Mouse (Mus musculus) olfactory bulb, adult 2 months (tissue): ENCODE measurements around the gene Galt. TPM values are rescaled to one million over a fixed set of nuclear protein-coding genes. Genes with fewer than 3 reads are reported as not detected.
"Not testable (repeated sequence)": the region's sequence is repeated elsewhere in the genome, so short reads cannot be mapped to it uniquely, and the experiment has no call there.

ENCODE experiments used
- H3K27ac ChIP-seq: fragments of 200-500 bp; 2 replicates; pipeline ENCODE4 v1.5.1; 2012; ENCODE audit warnings: low read depth, low read length; ENCODE audit not compliant: insufficient read depth
- H3K4me1 ChIP-seq: fragments of 200-500 bp; 2 replicates; pipeline ENCODE4 v1.6.1; 2012; ENCODE audit warnings: low read length; ENCODE audit not compliant: control insufficient read depth, insufficient read depth
- H3K4me3 ChIP-seq: fragments of 200-500 bp; 2 replicates; pipeline ENCODE4 v1.5.1; 2012; ENCODE audit warnings: mild to moderate bottlenecking, low read depth, low read length, moderate library complexity; ENCODE audit not compliant: insufficient read depth
- WGBS: fragments of 180-500 bp; shearing (Covaris S2); methylation state at CpG from one replicate; pipeline ENCODE4 v1.1.7; 2018; 5-methylcytosine and 5-hydroxymethylcytosine counted together
- polyA plus RNA-seq: library from polyadenylated mRNA; stranded (reverse); fragments of >200 nt; gene quantifications from 2 replicates; pipeline ENCODE4 v1.2.4, GENCODE M21; 2012; ENCODE audit warnings: low replicate concordance; ENCODE audit not compliant: missing spikeins, insufficient read depth, insufficient read length

Galt gene
- polyA plus RNA-seq, 1 experiment: not detected

DNA sequence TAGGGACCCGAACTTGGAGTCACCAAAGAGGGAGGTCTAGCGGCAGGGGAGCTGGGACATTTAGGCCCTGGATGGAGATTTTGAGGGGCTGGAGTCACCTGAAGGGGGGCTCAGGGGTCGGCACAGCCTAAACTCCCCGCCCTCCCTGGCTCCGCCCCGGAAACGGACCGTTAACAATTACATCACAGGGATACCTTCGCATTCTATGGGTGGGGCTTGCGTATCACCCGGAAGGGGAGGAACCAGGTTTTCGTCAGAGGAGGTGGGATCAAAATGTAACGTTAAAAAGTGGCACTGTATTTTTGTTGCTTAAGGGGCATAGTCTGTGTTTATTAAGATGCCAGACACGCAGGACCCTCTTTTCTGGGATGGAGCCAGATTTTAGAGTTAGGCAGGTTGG lies 19.0 kb downstream of the Galt start, which contains the start of gene Ccl27a:
Ccl27a (minus strand) TSS at position 246 of the 400 bp plus-strand sequence.
- not testable (repeated sequence) for H3K27ac ChIP-seq, H3K4me1 ChIP-seq
- peak within 1 kb of the TSS; percentile 59 for H3K4me3 ChIP-seq
- WGBS: 5% methylated on average over 12 of the region's 14 CpGs

DNA sequence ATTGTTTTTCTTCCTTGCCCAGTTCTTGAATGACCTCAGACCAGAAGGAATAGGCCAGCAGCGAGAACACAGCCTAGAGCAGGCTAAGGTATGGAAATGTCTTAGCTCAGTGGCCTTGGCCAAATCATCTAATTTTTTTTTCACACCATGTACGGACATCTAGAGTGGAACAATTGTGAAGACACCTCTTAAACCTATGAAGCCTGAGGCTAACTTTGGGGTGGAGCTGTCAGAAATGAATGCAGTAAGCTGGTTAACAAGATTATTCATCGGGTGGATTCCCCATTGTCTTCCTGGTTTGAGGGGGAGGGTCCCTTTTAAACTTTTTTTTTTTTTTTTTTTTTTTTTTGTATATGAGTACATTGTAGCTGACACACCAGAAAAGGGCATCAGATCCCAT lies 19.5 kb downstream of the Galt start:
- 77% methylated on average over 3 of the region's 3 CpGs for WGBS
- H3K4me3 ChIP-seq, H3K4me1 ChIP-seq, H3K27ac ChIP-seq: not testable (repeated sequence)

DNA sequence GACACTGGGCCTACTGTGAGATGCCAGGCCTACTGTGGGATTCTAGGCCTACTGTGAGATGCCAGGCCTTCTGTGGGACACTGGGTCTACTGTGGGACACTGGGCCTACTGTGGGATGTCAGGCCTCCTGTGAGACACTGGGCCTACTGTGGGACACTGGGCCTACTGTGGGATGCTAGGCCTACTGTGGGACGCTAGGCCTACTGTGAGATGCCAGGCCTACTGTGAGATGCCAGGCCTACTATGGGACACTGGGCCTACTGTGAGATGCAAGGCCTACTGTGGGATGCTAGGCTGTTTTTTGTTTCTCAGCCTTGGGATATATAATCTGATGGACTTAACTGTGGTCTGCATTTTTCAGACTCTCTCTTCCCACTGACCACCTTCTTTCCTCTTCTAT lies 20.8 kb downstream of the Galt start:
- 96% methylated on average over 1 of the region's 1 CpGs for WGBS
- not testable (repeated sequence) for H3K4me1 ChIP-seq, H3K27ac ChIP-seq, H3K4me3 ChIP-seq

DNA sequence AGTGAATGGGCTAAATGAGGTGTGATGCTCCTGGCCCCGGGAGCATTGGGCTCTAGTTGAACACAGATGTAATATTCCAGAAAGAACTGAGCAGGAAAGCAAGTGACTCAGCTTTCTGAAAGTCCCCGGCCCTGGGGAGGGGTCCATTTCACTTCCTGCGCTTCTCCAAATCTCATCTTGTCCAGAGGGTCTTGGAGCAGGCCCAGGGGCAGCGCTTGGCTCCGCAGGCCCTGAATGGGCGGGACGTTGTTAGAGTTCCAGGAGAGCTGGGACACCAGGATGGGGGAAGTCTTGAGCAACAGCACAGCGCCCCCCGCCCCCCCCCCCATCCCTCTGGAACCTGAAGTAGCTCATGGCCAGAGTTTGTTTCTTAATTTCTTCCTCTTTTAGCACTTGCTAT lies 26.2 kb downstream of the Galt start:
- not testable (repeated sequence) for H3K27ac ChIP-seq, H3K4me1 ChIP-seq, H3K4me3 ChIP-seq
- 29% methylated on average over 9 of the region's 9 CpGs for WGBS

DNA sequence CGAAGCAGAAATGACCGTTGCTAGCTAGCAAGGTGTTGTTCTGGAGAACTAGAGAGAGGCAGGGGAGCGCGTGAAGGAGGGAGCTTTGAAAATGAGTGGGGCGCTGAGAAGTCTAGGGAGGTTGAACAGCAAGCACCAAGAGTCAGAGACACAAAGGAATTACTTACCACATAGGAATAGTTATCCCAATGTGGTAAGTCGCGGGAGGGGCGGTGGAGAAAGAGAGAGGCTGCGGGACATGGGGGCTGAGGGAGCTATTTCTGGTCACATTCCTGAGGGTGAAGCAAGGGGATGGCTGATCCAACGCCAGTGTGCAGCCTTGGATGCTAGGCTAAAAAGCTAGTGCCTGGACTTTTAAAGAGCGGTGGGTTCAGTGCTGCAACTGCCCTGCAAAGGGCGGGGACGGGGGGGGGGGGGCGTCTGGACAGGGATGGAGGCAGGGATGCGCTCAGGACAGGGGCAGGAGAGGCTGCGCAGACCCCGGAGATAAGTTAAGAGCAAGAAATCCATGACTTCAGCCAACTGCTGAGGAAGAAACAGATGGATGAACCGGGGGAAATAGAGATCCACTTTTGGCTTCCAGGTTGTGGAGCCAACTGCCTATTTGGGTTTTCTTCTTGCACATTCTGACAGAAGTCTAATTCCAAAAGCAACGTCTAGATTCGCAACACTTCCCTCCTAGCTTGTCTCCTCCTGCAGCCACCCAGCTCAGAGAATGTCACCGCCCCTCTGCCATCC lies 26.9 kb downstream of the Galt start:
- not testable (repeated sequence) for H3K4me3 ChIP-seq, H3K4me1 ChIP-seq, H3K27ac ChIP-seq
- WGBS: 25% methylated on average over 19 of the region's 21 CpGs

GRCm38 (mm10) chr4:41782711-41783110 lies 27.7 kb downstream of the Galt start:
- not testable (repeated sequence) for H3K4me3 ChIP-seq, H3K27ac ChIP-seq, H3K4me1 ChIP-seq
- WGBS: 68% methylated on average over 4 of the region's 4 CpGs

DNA sequence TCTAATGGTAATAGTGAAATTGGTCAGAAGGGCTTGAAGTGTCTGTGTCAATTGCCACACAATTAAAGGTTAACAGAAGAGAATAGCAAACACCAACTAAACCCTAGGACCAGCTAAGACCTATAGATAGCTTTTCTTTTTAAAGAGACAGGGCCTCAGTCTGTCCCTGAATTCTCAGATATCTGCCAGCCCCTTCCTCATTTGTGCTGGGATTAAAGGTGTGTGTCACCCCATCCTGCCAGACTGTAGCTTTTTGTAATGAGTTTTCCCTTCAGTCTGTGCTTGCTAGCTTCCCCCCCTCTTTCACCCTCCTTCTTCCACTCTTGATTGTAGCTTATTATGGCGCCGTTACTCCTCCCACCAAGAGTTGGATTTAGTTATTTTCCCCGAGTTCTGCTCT lies 28.2 kb downstream of the Galt start:
- not testable (repeated sequence) for H3K4me1 ChIP-seq, H3K4me3 ChIP-seq, H3K27ac ChIP-seq
- 27% methylated on average over 3 of the region's 3 CpGs for WGBS

Other genes with a start within 250 kb of the Galt start
- not detected in 2 replicates for gene 1110017D15Rik, start 237.9 kb upstream of the Galt start, polyA plus RNA-seq
- not detected in 2 replicates for gene Fam219a, start 185.7 kb upstream of the Galt start, polyA plus RNA-seq
- not detected in 2 replicates for gene Dnaic1, start 185.5 kb upstream of the Galt start, polyA plus RNA-seq
- not detected in 2 replicates for gene Enho, start 114.9 kb upstream of the Galt start, polyA plus RNA-seq
- not detected in 2 replicates for gene Cntfr, start 58.1 kb upstream of the Galt start, polyA plus RNA-seq
- gene Il11ra1, start 55.2 kb upstream of the Galt start, polyA plus RNA-seq: not detected in 2 replicates
- not detected in 2 replicates for gene Rpp25l, start 41.7 kb upstream of the Galt start, polyA plus RNA-seq
- gene Dctn3, start 32.1 kb upstream of the Galt start, polyA plus RNA-seq: not detected in 2 replicates
- not detected in 2 replicates for gene Arid3c, start 24.1 kb upstream of the Galt start, polyA plus RNA-seq
- gene Sigmar1, start 929 bp downstream of the Galt start, polyA plus RNA-seq: not detected in 2 replicates
- not detected in 2 replicates for gene Ccl27a, start 19.0 kb downstream of the Galt start, polyA plus RNA-seq
- gene Gm21541, start 148.4 kb downstream of the Galt start, polyA plus RNA-seq: not detected in 2 replicates
- not detected in 2 replicates for gene Gm20878, start 186.3 kb downstream of the Galt start, polyA plus RNA-seq
- gene Fam205a4, start 210.8 kb downstream of the Galt start, polyA plus RNA-seq: not detected in 2 replicates